Mouse (Mus musculus) neural tube, embryonic 10.5 days (tissue): ENCODE measurements around the gene Tmem94.

Experiments
- DNase-seq: peaks from one replicate; pipeline ENCODE4 v3.0.0-alpha.2; 2017; ENCODE audit warnings: low spot score; ENCODE audit errors: extremely low spot score

Tmem94 gene

DNA sequence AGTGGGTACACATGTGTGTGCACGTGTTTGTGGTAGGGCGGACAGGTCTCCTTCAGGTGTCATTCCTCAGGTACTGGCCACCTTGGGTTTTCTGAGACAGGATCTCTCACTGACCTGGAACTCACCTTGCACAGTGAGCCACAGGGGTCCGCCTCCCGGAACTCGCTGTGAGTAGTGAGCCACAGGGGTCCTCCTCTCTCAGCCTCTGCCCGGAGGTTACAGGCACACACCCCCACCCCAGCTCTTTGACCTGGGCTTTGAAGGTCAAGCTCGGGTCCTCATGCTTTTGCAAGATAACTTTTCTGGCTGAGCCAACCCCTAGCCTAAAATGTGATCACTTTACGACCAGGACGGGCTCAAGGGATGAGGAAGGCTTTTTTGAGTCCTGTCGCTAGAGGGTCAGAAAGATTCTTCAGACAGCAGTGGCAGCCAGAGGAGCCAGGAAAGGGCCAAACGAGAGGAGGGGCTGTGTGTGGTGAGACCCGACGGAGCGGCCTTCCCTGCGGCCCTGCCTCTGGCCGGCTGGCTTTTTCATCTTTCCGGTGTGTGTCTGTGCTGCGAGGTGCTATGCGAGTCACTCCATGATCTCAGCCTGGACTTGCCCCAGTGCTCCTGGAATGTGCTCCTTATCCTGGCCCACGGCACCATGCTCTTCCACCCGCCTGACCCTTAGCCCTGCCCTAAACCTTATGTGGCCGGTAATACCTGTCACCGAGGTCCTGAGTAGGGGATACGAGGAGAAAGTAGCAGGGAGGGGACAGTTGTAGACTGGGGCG lies 65.5 kb downstream of the Tmem94 start:
- peak; percentile 36 for DNase-seq

DNA sequence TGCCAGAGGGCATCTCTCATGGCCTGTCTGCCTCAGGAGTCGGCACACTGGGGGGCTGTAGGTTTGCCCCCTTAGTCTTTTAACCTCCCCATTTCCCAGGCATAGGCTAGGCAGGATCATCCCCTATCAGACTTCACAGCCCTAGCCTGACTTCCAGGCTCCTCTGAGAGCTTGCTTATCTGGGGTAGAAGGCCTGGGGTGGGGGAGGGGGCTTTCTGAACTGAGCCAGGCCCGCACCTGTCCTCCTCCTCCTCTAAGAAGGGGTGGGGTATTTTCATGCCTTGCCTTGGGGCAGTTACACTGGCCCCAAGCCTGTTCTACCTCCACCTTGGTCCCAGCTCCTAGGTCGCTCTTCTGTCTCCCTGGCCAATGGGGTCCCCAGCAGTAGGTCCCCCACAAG lies 66.3 kb downstream of the Tmem94 start:
- DNase-seq = no peak

DNA sequence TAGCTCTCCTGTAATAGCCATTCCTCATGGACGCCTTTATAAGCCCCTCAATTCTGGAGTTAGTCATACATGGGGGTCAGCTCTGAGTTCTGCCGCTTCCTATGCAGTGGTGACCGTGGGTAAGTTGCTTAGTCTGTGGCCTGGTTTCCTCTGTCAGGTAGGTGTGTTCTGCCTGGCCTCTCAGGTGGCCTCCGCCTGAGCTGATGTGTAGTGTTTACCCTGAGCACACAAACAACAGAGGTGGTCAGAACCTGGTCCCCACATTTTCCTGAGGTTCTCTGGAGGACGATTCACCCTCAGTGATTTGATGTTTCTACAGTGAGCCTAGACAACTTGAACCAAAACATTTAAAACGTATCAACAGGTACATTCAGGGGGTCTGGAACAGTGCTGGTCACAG lies 66.8 kb downstream of the Tmem94 start:
- peak; percentile 24 for DNase-seq

DNA sequence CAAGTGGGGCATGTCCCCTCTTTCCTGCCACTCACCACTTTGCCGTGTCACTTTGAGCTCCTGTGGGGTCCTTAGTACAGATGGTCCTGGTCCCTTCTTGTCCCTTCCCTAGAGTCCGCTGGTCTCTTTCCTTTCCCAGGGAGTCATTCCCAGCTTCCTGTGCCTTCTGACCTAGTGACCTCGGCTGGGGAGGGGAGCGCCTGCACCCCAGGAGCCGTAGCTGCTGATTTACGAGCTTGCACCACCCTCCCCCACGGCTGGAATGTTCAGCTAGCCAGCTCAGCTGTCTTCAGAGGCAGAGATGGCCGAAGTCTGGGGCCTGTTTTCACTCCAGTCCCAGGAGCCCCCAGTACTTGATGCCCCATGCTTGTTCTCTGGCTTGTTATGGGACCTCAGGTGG lies 67.3 kb downstream of the Tmem94 start:
- DNase-seq = peak; percentile 81

DNA sequence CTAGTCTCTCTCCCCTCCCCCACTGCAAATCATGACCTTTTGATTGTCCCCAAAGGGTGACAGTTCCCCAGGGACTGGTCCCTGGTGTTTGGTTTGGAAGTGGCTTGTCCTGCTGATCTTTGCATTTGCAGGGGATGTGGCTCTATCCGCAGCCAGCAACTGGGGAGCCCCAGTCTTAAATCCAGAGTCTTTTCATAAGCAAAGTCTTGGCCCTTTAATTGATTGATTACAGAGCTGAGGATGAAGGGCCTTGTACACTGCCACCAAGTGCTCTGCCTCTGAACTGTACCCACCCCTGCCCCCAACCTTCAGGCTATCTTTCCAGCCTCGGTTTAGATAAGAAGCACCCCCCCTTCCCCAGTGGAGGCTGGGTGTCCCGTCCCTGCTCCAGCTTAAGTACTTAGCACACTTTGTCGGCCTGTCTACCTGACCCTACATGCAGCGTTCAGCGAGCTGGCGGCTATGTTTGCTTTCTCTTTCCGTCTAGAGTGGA lies 67.8 kb downstream of the Tmem94 start:
- DNase-seq = peak; percentile 58

DNA sequence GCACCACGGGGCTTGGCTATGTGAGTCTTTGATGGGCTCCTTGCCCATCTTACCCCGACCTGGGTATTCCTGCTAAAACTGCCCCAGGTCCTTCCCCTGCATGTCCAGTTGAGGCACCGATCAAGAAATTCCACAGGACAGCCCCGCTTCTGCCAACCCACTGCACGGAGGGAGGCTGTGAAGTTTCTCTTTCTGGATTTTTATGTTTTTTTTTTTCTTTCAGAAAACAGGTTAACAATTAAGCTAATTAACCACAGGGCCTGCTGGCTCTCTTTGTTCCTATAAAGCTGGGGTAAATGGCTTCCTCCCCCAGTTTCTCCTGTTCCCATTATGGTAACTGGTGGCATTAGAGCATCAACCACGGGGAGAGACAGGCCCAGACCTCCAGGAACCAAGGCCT lies 68.8 kb downstream of the Tmem94 start:
- no peak for DNase-seq

DNA sequence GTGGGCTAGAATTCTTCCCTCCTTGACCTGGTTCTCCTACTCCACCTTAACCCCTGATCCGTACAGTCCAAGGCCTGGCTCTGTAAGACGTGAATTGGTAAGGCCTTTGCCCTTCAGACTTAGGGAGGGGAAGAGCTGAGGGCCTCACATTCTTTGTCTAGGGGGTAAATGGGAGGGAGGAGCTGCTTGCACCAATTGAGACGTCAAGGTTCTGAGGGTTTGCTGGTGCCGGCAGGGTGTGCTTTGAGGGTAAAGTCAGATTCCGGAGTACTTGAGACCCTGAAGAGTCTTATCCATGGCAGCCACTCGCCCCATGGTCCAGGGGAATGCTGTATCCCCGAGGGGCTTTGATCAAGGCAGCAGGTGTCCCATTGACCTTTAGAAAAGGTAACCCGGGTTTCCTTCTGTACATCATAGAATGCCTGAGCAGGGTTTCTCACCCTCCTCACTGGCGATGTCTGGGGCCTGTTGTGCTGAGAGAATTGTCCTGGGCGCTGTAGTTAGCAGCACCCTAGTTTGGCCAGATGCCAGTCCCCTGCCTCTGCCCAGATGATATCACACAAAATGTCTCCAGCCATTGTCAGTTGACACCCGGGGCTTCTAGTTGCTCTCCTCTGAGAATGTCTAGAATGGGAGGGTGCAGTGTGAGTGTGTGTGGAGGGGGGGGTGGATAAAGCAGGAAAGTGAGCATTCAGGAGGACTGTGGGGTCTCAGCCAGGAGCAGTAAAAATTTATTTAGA lies 71.6 kb downstream of the Tmem94 start:
- no peak for DNase-seq

DNA sequence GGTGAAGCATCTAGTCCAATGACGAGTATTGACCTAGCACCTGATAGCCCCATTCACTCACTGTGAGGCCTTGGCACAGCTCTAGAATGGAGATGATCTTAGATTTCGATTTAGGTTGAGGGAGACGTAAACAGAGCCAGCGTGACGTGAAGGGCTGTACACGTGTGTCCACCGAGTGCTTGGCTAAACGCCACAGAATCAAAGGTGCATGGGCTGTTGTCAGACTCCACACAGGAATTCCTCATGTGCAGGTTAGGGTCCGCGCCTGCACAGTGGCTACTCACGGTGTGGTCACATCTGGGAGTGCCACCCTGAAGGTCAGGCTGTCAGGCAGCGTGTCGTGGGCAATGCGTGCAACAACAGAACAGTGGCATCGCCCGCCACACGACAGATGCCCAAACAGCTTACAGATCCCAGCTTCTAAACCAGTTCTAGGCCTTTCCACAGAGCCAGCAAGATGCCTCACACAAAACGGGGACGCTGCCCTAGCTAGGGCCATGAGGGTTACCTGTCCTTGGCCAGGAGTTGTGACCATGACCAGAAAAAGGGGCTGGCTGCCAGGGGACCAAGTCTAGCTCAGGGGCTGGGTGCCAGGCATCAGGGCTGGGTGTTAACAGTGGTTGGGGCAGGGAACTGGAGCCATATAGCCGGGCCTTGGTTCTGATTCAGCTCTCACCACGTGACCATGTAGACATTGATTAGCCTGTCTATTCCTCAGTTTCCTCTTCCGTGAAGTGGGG lies 72.5 kb downstream of the Tmem94 start:
- DNase-seq = no peak

DNA sequence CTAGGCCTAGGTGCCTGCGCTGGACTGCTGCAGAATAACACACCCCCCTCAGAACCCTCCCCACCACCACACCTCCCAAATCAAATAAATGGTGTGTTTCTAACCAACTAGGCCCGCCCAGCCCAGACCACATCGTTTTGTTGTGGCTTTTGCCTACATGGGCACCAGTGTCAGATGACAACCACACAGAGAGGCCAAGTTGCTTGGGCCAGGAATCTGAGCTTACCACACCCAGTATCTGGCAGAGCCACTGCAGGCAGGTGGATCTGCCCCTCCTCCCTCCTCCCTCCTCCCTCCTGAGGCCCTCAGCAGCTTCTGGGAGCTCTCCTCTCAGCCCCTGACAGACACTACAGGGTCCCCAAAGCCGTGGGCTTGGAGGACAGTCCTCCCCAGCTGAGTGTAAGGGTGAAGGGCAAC lies 73.7 kb downstream of the Tmem94 start:
- DNase-seq = no peak

DNA sequence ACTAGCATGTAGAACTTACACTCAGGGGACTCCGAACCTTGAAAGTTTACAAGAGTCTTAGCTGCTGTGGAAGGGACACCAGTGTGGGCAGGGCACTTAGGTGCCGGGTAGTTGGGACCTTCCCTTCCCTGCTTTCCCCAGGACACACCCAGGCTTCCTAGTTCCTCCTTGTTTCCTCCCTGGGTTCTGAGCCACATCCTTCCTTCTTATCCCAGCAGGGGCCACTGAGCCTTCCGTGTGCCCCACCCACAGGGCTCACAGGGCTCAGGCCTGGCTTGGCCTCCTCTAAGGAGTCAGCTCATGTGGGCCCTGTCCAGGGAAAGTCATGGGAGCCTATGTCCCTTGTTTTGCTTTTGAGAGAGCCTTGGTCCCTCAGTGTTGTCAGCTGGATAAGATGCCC lies 74.5 kb downstream of the Tmem94 start:
- no peak for DNase-seq

DNA sequence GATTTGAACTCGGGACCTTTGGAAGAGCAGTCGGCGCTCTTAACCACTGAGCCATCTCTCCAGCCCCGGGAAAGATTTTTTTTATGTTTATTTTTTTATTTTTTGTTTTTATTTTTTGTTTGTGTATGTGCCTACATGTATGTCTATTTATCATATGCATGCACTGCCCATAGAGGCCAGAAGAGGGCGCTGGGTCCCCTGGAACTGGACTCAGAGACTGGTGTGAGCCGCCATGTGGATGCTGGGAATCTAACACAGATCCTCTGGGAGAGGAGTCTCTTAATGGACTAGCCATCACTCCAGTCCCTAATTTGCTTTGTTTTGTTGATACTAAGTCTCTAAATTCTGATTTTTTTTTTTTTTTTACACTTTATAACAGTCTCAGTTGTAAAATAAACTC lies 75.8 kb downstream of the Tmem94 start:
- DNase-seq = no peak

DNA sequence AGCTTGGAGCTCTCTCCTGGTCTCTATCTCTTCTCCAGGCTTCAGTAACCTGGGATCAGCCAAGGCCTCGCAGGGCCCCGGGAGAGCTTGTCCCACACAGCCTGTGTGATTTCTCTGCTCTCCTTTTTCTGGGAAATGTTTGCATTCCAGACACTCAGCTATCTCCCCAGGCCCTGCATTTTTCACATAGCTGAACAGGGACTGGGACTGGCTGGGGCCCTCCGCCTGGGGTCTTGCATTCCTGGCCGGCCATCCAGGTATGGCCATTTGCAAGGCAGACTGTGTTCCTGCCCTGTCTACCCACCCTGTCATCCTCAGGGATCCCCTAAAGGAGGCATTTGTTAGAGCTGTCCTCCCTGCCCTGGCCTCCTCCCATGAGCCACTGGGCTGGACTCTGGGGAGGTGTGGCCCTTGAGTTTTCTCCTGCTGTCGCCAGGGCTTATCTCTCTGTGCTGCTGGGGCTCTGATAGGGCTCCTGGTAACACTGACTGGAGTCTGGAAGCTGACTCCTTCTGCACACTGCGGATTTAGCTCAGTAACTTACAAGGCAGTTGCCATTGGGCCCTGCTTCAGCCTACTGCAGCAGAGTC lies 76.8 kb downstream of the Tmem94 start:
- no peak for DNase-seq

DNA sequence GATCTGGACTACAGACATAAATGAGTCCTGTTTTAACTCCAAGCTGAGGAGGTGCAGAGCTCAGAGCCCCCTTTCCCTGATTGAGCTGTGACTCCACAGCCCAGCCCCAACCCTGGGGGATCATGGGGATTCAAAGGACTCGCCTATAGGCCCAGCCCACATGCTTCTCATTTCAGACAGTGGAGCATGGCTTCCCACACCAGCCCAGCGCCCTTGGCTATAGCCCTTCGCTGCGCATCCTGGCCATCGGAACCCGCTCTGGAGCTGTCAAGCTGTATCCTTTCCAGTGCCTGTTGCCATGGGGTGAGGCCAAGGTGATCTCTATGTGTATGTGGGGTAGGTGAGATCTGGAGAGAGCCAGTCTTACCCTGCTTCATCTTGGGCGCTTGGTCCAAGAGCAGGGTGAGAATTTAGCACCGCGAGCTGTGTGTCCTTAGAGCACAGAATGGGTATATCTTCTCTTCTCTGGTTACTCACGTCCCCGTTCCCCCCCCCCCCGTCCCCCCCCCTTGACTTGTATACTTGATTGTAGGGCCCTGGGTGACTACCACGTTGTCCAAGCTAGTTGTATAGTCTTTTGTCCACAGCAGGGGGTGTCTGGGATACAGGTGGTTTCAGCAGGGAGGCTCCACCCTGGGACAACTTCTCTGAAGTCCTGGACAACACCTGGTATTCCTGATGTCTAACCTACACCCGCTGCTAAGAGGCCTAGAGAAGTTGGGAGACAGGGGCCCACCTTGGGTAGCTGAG lies 78.1 kb downstream of the Tmem94 start:
- no peak for DNase-seq

DNA sequence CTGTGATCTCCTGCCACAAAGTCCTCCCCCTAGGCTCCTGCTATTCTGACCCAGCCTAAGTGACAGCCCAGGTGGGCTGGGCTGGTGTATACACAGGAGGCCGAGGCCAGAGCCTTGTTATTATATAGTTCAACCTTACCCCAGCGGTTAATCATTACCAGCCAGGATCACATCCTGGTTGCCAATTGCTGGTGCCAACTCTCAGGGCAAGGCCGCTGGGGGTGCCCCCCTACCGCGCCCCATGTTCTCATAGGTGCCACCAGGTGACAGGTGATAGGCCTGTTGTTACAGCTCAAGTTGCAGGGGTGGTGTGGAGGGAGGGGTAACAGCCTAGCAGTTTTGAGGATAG lies 78.6 kb downstream of the Tmem94 start:
- DNase-seq = no peak

DNA sequence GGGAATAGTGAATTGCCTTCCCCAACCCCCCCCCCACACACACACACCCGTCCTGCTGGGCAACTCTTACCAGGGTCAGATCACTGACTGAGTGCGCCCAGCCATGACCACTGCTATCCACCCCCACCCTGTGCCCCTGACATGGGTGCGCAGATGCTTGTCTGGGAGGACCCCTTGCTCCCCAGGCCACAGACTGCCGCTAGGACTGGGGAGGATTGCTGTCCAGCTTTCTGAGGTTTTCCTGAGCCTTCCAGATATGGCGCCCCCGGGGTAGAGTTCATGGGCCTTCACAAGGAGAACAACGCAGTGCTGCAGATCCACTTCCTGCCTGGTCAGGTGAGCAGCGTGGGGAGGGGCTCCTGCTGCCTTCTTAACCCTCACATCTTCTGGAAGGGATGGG lies 79.0 kb downstream of the Tmem94 start:
- DNase-seq = no peak

DNA sequence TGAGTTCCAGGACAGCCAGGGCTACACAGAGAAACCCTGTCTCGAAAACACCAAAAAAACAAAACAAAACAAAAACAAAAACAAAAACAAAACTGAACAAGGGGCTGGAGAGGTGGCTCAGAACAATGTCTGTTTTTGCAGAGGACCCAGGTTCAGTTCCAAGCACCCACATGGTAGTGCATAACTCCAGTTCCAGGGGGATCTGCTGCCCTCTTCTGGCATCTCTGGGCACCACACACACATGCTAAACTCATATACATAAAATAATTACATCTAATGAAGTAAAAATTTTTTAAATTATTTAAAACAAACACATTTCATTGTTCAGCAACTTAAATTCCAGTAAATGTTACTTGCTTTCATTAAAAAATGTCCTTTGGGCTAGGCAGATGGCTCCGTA lies 80.6 kb downstream of the Tmem94 start:
- no peak for DNase-seq
